Mouse (Mus musculus) brain, adult 2 months (tissue): ENCODE measurements at regions not wholly inside any gene's neighbourhood (a gene's known extent, or its start where the extent isn't known, plus 50 kb on each side); places are given as distances from the start of the nearest gene placed in this dataset.

Source experiments
- DNase-seq: peaks from one replicate; pipeline ENCODE4 v3.0.0; 2011; ENCODE audit warnings: low read depth, low spot score

GRCm38 (mm10) chr1:98268853-98269252, 152.1 kb upstream of the Slco6d1 start:
- peak; percentile 63 for DNase-seq

GRCm38 (mm10) chr1:98270212-98270611, 150.7 kb upstream of the Slco6d1 start:
- DNase-seq: no peak

- no peak for DNase-seq
These were observed 146.8 kb upstream of the Slco6d1 start for GRCm38 (mm10) chr1:98273966-98274616.

GRCm38 (mm10) chr1:98275524-98275923, 145.4 kb upstream of the Slco6d1 start:
- DNase-seq: peak; percentile 77

GRCm38 (mm10) chr1:98279446-98280048, 141.4 kb upstream of the Slco6d1 start:
- DNase-seq: no peak

- no peak for DNase-seq
These were observed 140.5 kb upstream of the Slco6d1 start for GRCm38 (mm10) chr1:98280263-98281052.

GRCm38 (mm10) chr1:98281053-98281770, 139.7 kb upstream of the Slco6d1 start:
- DNase-seq: no peak

- DNase-seq: no peak
These were observed 139.2 kb upstream of the Slco6d1 start for GRCm38 (mm10) chr1:98281771-98282149.

GRCm38 (mm10) chr1:98303166-98303565, 117.8 kb upstream of the Slco6d1 start:
- peak; percentile 53 for DNase-seq

- DNase-seq: no peak
These were observed 114.6 kb upstream of the Slco6d1 start for GRCm38 (mm10) chr1:98306363-98306762.

GRCm38 (mm10) chr1:98307519-98307918, 113.4 kb upstream of the Slco6d1 start:
- DNase-seq: no peak

GRCm38 (mm10) chr1:98309894-98310293, 111.0 kb upstream of the Slco6d1 start:
- DNase-seq: no peak

GRCm38 (mm10) chr1:98350095-98350549, 70.8 kb upstream of the Slco6d1 start:
- peak; percentile 63 for DNase-seq

- DNase-seq: no peak
These were observed 70.2 kb upstream of the Slco6d1 start for GRCm38 (mm10) chr1:98350725-98351124.

GRCm38 (mm10) chr1:98351530-98351929, 69.4 kb upstream of the Slco6d1 start:
- DNase-seq: no peak
